Mouse (Mus musculus) megakaryocyte, embryonic 14.5 days (primary cell): ENCODE results near the gene Lsmem1.

Source experiments
- FLI1 ChIP-seq: IDR thresholded peaks from 2 replicates; pipeline ENCODE4 v1.6.1; 2012; ENCODE audit warnings: low read length, inconsistent platforms, mixed read lengths
- GATA1 ChIP-seq: IDR thresholded peaks from 3 replicates; pipeline ENCODE4 v1.6.1; 2012; ENCODE audit warnings: mixed read lengths, low read length, inconsistent platforms, borderline replicate concordance

GRCm38 (mm10) chr12:40223082-40223619 lies 23.9 kb upstream of the Lsmem1 start:
- TF ChIP-seq GATA1 (no peak), FLI1 (no peak)
